Mouse (Mus musculus): Measurements from ENCODE around the gene Dgat2l6.

Dgat2l6 gene

DNA sequence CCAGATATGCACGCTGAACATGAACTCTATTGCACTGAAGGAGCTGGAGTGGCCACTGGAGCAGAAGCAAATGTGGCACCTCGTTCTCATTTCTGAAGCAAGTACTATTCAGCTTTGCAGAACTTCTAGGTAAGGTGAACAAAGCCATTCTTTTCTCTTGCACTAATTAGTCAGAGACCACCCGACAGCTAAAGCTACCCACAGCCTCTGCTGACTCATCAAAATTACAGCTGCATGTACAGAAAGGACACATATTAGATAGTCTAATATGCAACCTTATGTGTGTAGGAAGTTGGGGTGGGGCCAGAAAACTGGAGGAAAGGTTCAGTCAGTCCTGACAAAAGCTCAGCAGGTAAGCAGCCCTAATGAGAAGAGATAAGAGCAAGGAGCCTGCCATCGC is at the start of gene Dgat2l6:
Dgat2l6 (plus strand) TSS at position 368 of the 400 bp plus-strand sequence.
- DNase-seq (ENCODE audit: low read depth, low spot score), result no peak

DNA sequence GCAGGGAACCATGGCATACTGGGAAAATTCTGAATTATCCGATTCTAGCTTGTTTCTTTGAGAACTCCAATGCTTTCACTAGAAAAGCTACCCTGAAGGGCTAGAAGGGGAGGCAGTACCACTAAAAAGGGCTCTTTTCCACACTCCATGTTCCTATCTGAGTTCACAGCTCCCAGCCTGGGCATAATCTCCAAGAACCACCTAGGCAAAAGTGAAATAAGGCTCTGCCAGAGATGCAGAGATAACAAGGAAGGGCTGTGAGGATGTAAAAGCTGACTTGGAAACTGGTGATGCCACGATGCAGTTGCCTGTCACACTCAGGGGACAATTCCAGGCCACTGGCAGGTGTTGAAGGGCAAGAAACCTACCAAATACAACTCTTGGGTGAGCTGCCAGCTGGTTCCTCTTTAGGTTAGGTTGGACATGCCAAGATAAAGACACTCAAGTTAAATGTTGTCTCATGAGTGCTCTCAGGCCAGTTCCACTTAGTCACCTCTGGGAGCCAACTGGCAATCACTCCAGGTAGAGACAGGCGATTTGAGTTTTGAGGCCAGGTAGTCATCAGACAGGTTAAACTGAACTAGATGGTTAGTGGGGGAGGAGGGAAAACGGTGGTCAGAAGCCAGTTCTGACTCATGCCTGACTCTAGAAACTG is 48.9 kb upstream of the Dgat2l6 start:
- no peak for DNase-seq (ENCODE audit: low read depth, low spot score)

DNA sequence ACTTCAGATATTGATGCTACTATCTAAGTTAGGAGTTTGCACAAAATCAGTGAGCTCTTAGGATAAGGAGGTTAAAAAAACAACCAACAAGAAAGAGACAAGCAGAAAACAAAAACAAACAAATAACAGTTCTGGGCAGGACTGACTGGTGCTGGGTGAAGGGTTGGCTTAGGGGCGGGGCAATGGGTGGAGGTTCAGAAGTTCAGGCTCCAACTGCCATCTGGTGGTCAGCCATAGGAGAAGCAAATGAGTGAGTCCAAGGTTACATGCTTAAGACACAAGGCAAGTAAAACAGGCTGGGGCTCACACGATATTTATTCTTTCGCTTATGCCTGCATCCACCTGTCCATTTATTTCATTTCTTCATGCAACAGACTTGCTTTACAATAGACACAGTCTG is 44.3 kb upstream of the Dgat2l6 start:
- DNase-seq (ENCODE audit: low read depth, low spot score), result peak; percentile 55

DNA sequence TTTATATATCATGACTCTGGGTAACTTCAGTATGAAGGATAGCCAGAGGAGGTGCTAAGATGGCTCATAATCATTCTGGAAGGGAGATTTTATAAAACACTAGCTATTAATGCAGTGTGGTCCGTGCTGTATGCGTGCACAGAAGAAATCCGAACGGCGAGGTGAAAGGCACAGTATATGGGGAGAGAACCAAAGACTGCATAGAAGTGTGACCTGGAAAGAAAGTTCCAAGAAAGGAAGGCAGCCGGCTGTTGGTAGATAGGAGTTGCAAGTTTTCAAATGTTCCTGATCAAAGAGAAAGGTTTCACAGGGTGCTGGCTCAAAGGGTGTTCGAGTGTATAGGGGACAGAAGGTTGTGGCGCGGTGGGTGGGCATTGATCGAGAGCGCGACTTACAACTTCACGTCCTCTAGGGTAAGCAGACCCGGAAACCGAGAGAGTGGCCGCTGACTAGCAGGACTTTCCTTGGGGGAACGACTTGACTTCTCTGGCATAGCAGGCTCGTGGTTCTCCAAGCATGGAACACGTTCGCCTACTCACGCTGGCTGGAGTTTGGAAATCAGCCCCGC is 31.1 kb upstream of the Dgat2l6 start:
- DNase-seq (ENCODE audit: low read depth, low spot score), result no peak

DNA sequence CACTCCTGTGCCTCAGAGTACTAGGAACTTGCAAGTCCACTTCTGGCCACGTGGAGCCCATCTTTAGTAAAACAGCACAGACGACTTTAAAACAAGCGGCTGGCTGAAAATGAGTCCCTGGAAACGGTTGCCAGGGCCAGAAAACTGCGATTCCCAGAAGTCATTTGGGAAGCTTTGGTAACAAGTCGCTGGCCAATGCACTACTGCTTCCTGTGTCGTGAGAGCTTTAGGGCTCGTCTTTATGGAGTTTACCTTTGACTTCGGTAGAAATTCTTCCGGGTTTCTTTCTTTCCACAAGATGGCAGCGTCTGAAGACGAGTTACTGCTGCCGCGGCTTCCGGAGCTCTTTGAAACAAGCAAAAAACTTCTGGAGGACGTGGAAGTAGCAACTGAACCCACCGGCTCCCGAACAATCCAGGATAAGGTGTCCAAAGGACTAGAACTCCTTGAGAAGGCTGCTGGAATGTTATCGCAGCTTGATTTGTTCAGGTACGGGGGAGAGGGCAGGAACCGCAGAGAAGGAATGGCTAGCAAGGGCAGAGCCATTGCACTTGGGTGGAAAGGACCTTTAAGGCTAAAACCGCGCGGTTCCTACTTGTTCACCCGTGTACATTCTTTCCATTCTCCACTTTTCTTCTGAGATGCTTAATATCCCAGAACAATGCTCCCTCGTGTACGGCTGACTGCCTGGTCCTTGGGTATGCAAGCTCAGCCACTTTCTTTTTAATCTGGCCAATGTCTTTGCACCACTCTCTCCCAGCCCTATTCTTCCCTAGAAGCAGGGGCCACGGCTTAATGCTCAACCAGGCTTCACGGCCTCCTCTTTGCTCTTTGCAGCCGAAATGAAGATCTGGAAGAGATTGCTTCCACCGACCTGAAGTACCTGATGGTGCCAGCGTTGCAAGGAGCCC is 30.3 kb upstream of the Dgat2l6 start, which contains the start of gene Igbp1:
Igbp1 (plus strand) TSS at position 224 of the 911 bp plus-strand sequence.
- DNase-seq (ENCODE audit: low read depth, low spot score), result peak; percentile 82

DNA sequence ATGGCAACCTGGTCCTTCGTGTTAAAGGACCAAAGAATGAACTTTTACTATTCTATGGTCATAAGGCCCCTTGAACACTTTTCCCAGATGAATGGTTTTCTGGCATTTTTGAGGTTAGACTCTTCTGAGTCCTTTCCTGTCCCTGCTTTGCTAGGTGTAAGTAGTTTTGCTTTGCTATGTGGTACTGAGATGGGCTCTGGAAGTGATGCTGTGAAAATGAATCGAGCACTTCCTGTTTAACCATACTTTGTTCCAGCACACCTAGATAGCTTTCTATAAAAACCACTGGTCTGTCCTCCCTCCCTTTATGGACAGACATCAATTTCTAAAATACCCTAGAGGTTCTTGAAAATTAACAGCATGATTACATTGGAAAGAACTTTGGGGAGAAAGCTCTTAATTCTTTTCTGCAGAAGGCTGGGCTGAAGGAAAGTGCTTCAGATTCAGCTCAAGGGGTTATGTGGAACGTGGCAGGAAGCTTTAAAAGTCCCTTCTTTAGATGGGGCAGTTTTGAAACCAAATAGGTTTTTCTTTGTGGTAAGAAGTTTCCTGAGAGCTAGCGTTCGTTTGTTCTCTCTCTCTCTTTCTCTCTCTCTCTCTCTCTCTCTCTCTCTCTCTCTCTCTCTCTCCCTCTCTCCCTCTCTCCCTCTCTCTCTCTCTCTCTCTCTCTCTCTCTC is 20.3 kb upstream of the Dgat2l6 start:
- DNase-seq (ENCODE audit: low read depth, low spot score), result no peak

DNA sequence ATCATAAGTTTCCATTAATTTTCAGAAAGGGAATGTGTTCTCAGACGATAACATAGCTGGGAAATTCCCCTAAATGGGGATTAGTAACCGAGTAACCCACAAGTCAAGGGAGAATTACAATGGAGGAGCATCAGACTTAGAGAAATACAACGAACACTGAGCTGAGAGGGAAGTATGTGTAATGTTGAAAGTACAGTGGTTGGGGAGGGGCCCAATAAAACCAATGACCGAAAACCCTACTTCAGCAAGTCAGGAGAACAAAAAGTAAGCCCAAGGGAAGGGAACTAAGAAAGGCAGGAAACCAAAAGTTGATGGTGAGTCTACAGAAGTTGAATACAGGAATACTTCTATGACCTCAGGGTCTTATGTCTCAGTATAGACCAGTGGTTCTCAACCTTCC is 16.5 kb upstream of the Dgat2l6 start:
- DNase-seq (ENCODE audit: low read depth, low spot score), result no peak

DNA sequence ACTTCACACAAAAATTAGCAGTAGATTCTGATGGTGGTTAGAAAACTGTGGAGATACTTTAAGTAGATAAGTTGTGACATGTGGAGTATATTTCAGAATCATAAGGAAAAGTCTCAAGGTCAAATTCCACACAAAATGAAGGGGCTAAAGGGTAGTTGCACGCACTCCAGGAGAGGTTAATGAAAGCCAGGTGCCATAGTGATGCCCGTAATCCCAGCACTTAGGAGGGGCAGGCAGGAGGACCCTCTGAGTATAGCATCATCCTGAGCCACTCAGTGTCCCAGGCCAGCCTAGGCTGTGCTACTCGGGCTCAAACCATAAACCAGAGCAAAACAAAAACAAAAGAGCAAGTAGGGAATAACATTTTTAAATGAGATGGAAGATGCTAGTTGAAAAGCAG is 14.7 kb upstream of the Dgat2l6 start:
- no peak for DNase-seq (ENCODE audit: low read depth, low spot score)

DNA sequence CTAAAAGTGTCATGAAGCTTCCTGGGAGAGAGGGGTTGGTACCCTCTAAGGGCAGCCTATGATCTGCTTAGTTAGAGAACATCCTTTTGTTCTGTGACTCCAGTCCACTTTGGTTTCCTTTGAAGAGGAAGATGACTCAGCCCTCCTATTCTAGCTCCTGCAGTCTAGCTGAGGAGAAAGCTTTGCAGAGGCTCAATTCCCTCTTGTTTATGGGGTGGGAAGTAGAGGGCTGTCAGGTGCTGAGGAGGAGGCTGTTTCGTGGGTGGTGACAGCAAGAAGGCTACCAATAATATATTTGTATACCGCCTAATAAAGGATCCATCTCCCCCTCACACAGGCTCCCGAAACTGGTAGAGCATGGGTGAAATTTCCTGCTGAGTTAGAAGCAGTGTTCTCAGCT is 8.0 kb upstream of the Dgat2l6 start:
- DNase-seq (ENCODE audit: low read depth, low spot score), result no peak

DNA sequence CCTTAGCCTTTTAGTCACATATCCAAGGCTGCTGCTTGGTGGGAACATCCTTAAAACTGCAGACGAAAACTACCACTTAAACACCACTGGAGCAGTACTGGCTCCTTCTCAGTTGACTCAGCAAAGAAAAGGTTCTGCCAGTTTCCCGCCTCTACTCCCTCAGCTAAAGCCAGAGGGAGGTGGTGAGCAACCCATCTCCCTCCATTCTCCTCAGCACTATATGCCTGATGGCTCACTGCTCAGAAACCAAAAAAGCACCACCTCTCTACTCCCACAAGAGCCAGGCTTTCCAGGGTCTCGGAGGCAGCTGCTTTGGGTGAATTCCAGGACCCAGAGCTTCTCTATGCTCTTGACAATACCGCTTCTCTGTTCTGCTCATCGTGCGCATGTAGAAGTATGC is 7.0 kb upstream of the Dgat2l6 start:
- DNase-seq (ENCODE audit: low read depth, low spot score), result no peak

DNA sequence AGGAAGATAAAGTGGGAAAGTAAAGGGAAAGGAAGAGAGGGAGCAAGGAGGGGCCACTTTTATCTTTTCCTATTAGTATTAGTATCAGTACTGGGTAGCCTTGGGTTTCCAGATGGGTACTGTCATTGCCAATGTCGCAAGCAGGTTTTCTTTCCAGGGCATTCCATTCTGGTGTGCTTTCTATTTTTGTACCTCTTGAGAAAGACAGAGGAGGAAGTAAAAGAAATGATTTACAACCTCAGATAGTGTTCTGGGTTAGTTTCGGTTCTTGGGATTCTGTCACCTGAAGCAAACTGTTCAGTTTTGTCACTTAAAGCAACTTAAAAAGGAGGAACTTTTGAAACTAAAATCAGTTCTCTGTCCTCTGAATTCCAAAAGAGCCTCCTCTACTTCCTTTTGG is 6.1 kb upstream of the Dgat2l6 start:
- DNase-seq (ENCODE audit: low read depth, low spot score), result no peak

DNA sequence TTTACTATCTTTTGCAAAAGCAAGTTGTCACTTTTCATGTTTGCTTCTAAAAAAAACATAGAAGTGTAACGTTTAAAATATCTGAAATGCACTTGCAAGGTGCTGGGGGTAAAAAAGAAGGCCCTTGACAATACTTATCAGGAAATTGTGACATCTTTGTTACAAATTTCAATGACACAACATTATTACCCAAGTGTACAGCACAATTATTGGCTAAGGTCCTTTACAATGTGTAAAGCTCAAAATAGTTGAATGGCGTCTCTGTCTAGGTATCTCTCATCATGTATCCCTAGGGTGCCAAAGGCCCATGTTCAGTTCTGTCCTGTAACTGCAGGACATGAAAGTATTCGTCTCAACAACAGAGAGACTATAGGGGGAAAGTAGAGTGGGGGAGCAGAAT is 31.4 kb downstream of the Dgat2l6 start:
- no peak for DNase-seq (ENCODE audit: low read depth, low spot score)

DNA sequence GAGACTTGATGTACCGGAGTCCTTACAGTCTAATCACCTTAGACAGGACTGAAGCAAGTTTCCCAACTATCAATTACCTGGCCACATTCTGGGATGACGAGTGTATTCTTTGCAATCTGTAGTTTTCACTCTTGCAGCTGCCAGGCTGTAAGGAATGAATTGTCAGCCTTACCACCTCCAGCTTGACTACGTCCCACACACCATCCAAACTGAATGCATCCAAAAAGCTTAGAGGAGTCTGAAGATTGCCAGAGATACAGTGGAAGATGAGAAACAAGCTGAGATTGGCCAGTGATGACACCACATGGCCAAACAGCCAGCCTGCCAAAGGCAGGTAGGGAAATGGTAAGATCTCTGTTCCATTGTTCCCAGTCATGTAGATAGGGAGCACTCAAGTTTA is 41.1 kb downstream of the Dgat2l6 start:
- DNase-seq (ENCODE audit: low read depth, low spot score), result no peak

DNA sequence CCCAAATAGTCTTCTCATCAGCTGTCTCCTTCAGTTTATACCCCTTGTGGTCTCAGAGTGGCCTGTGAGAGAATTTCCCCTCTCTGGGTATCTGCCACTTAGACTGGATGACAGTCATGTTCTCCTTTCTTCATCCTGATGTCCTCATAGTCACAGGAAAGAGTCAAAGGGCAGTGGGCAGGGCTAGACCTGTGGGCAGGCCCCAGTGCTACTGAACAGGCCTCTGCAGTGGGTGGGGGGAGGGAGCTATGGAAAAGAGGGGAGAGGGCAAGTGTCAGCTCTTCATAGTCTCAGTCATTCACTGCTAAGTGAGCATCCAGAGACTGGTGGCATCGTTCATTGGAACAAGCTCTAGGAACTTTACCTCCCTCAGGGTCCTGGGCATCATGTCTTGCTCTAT is 47.3 kb downstream of the Dgat2l6 start, which contains the start of gene Awat1:
Awat1 (plus strand) TSS at position 301 of the 400 bp plus-strand sequence.
- DNase-seq (ENCODE audit: low read depth, low spot score), result no peak

DNA sequence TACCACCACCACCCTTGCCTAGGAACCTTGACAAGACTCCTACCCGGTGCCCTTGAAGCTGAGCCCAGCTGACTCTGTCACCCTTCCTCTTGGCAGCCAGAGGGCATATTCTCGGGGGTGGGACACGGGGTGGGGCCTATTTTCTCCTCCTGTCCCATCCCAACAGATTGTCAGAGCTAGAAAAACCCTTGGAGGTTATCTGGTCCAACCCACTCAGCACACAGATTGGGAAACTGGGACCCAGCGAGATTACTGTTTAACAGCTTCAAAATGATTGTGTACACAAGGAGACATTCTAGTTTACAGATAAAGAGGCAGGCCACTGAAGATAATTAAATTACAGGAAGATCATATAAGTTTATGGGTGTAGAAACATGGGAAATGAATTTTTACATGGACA is 70.2 kb downstream of the Dgat2l6 start, which contains the start of gene P2ry4:
P2ry4 (minus strand) TSS at position 79 of the 400 bp plus-strand sequence.
- DNase-seq (ENCODE audit: low read depth, low spot score), result no peak
